In genomic region chr12:113151046-113151445, GRCm38 (mm10) we compare ENCODE assay signal across 10 mouse cellular contexts. TPM values are rescaled to one million over a fixed set of nuclear protein-coding genes. Genes with fewer than 3 reads are reported as not detected.
A peak's percentile ranks its signal among the peaks of the same experiment; 100 is the strongest.
DNase-seq lines count a peak whose midpoint lies in the region; ATAC-seq and TF ChIP-seq lines count a peak whose summit lies in the region.
"Had no signal": no experiment of that assay in that cellular context is flagged by ENCODE, and none has a peak within 500 bp of the region (broad histone marks: within the 10 kb centered on the region; RNA-seq: fewer than 3 reads in every experiment).

No protein-coding gene starts in this region.

- H3K9ac ChIP-seq in hindbrain, embryonic 12.5 days = no peak overlapping the region
- no peak overlapping the region for H3K9ac ChIP-seq in hindbrain, embryonic 14.5 days
- no peak overlapping the region for H3K9ac ChIP-seq in heart, embryonic 13.5 days
- H3K9ac ChIP-seq in limb, embryonic 14.5 days (ENCODE audit: low read depth, low read length, severe bottlenecking) = no peak overlapping the region

- H3K4me3 ChIP-seq in hindbrain, embryonic 12.5 days = no peak overlapping the region
- H3K4me3 ChIP-seq in hindbrain, embryonic 14.5 days (replicated peaks; ENCODE audit: low read length) = no peak overlapping the region
- peak overlapping the region; percentile 82 for H3K4me3 ChIP-seq in E14TG2a.4 (replicated peaks; ENCODE audit: low read length)
- peak overlapping the region; percentile 57 for H3K4me3 ChIP-seq in heart, embryonic 13.5 days
- 0 out of 2 replicates have a peak overlapping the region, but pooled peaks have one; percentile 53 for H3K4me3 ChIP-seq in limb, embryonic 14.5 days (replicated peaks; ENCODE audit: low read length)

- 80% methylated on average over 8 of the region's 8 CpGs for WGBS in hindbrain, embryonic 12.5 days
- WGBS in hindbrain, embryonic 14.5 days = 76% methylated on average over 8 of the region's 8 CpGs
- WGBS in heart, embryonic 13.5 days = 55% methylated on average over 8 of the region's 8 CpGs
- 74% methylated on average over 8 of the region's 8 CpGs for WGBS in limb, embryonic 14.5 days

- H3K36me3 ChIP-seq in hindbrain, embryonic 12.5 days = no peaks in the 10 kb centered on the region
- H3K36me3 ChIP-seq in hindbrain, embryonic 14.5 days (replicated peaks; ENCODE audit: control insufficient read depth, insufficient read depth) = no peaks in the 10 kb centered on the region
- peaks cover 15% of the 10 kb centered on the region for H3K36me3 ChIP-seq in E14TG2a.4 (ENCODE audit: insufficient read depth, low read length)
- H3K36me3 ChIP-seq in heart, embryonic 13.5 days = peaks cover 3% of the 10 kb centered on the region
- no peaks in the 10 kb centered on the region for H3K36me3 ChIP-seq in limb, embryonic 14.5 days (ENCODE audit: control insufficient read depth, insufficient read depth, low read length)
- H3K36me3 ChIP-seq: midbrain, embryonic 12.5 days had no signal

- peaks cover 43% of the 10 kb centered on the region for H3K4me1 ChIP-seq in hindbrain, embryonic 12.5 days
- peaks cover 23% of the 10 kb centered on the region for H3K4me1 ChIP-seq in hindbrain, embryonic 14.5 days (replicated peaks; ENCODE audit: control insufficient read depth, insufficient read depth, low read length)
- peaks cover 97% of the 10 kb centered on the region for H3K4me1 ChIP-seq in E14TG2a.4 (replicated peaks; ENCODE audit: low read depth, low read length)
- H3K4me1 ChIP-seq in heart, embryonic 13.5 days = peaks cover 78% of the 10 kb centered on the region
- H3K4me1 ChIP-seq in limb, embryonic 14.5 days (ENCODE audit: control insufficient read depth, insufficient read depth, low read length) = peaks cover 16% of the 10 kb centered on the region

- H3K27ac ChIP-seq in hindbrain, embryonic 12.5 days = no peak overlapping the region
- H3K27ac ChIP-seq in hindbrain, embryonic 14.5 days = no peak overlapping the region
- H3K27ac ChIP-seq in heart, embryonic 13.5 days (replicated peaks) = no peak overlapping the region
- no peak overlapping the region for H3K27ac ChIP-seq in limb, embryonic 14.5 days (replicated peaks; ENCODE audit: low read depth, low read length)
- H3K27ac ChIP-seq: midbrain, embryonic 12.5 days had no signal

- peaks cover 57% of the 10 kb centered on the region for H3K27me3 ChIP-seq in hindbrain, embryonic 12.5 days
- 0 out of 2 replicates have a peak, but pooled peaks cover 23% of the 10 kb centered on the region for H3K27me3 ChIP-seq in hindbrain, embryonic 14.5 days (ENCODE audit: control insufficient read depth, insufficient read depth, low read length)
- H3K27me3 ChIP-seq in E14TG2a.4 (ENCODE audit: insufficient read depth, low read length) = peaks cover 46% of the 10 kb centered on the region
- no peaks in the 10 kb centered on the region for H3K27me3 ChIP-seq in heart, embryonic 13.5 days (replicated peaks)
- peaks cover 15% of the 10 kb centered on the region; the same call in 1 of the 2 replicates for H3K27me3 ChIP-seq in limb, embryonic 14.5 days (ENCODE audit: control insufficient read depth, insufficient read depth, low read length)

- TF ChIP-seq POLR2A in limb, embryonic 14.5 days (IDR thresholded peaks at IDR 0.05; ENCODE audit: borderline replicate concordance, extremely low read depth, insufficient read depth, insufficient read length) = no peak

- peak overlapping the region; percentile 70 for H3K4me2 ChIP-seq in hindbrain, embryonic 12.5 days (replicated peaks)
- H3K4me2 ChIP-seq in hindbrain, embryonic 14.5 days (replicated peaks) = no peak overlapping the region
- peak overlapping the region; percentile 84 for H3K4me2 ChIP-seq in heart, embryonic 13.5 days
- peak overlapping the region; percentile 89; the same call in 1 of the 2 replicates for H3K4me2 ChIP-seq in limb, embryonic 14.5 days (replicated peaks; ENCODE audit: low read depth, low read length, severe bottlenecking)

- no peak for DNase-seq in hindbrain, embryonic 14.5 days (ENCODE audit: low spot score)
- DNase-seq in limb, embryonic 14.5 days (ENCODE audit: low spot score) = no peak
- no peak for DNase-seq in urinary bladder, adult 2 months (ENCODE audit: low spot score)
- no peak for DNase-seq in right cerebral cortex, adult 2 months (ENCODE audit: low spot score in 2 of 2)
- DNase-seq: cerebellum, postnatal 14 days had no signal

- no peak for TF ChIP-seq CTCF in E14TG2a.4 (conservative IDR thresholded peaks at IDR 0.05; ENCODE audit: low read length)

- no peaks in the 10 kb centered on the region for H3K9me3 ChIP-seq in hindbrain, embryonic 12.5 days (replicated peaks)
- H3K9me3 ChIP-seq in hindbrain, embryonic 14.5 days (ENCODE audit: control insufficient read depth, low read length) = no peaks in the 10 kb centered on the region
- H3K9me3 ChIP-seq in E14TG2a.4 (ENCODE audit: low read length) = no peaks in the 10 kb centered on the region
- no peaks in the 10 kb centered on the region for H3K9me3 ChIP-seq in heart, embryonic 13.5 days
- H3K9me3 ChIP-seq in limb, embryonic 14.5 days (ENCODE audit: control insufficient read depth, low read length) = no peaks in the 10 kb centered on the region
- H3K9me3 ChIP-seq: midbrain, embryonic 12.5 days had no signal

- no peak for ATAC-seq in hindbrain, embryonic 12.5 days (ENCODE audit: low FRiP score)
- ATAC-seq in hindbrain, embryonic 14.5 days (ENCODE audit: low FRiP score) = no peak
- no peak for ATAC-seq in heart, embryonic 13.5 days (ENCODE audit: extremely low read depth, insufficient number of reproducible peaks, low FRiP score, low TSS enrichment)
- no peak for ATAC-seq in limb, embryonic 14.5 days (ENCODE audit: low FRiP score, low read depth)
- ATAC-seq in cerebellum, adult (ENCODE audit: insufficient number of reproducible peaks, low FRiP score, low TSS enrichment) = no peak

RNA-seq across cellular contexts. Expression of gene Crip1, which starts 4.9 kb away (rescaled TPM):
- 84.5 and 90.8 TPM in 2 replicates for polyA plus RNA-seq in hindbrain, embryonic 12.5 days (2016; fragmentation: Nextera tagmentation; extraction: Ambion mirVana)
- polyA plus RNA-seq in hindbrain, embryonic 14.5 days (2014; fragmentation: Nextera tagmentation; extraction: Ambion mirVana) = 30.5 and 34.4 TPM in 2 replicates
- polyA plus RNA-seq in heart, embryonic 13.5 days (2015; fragmentation: Nextera tagmentation; extraction: Ambion mirVana) = 408 and 464 TPM in 2 replicates
- polyA plus RNA-seq in limb, embryonic 14.5 days (2012; rRNA removed) = 387 and 403 TPM in 2 replicates
- polyA plus RNA-seq in limb, embryonic 14.5 days (2014; fragmentation: Nextera tagmentation; extraction: Ambion mirVana) = 344 and 469 TPM in 2 replicates
- polyA plus RNA-seq in urinary bladder, adult 2 months (2012; rRNA removed) = 805 and 1,244 TPM in 2 replicates

RNA-seq across cellular contexts. Expression of gene Tedc1, which starts 5.2 kb away (rescaled TPM):
- 34.1 and 38.5 TPM in 2 replicates for polyA plus RNA-seq in hindbrain, embryonic 12.5 days (2016; fragmentation: Nextera tagmentation; extraction: Ambion mirVana)
- polyA plus RNA-seq in hindbrain, embryonic 14.5 days (2014; fragmentation: Nextera tagmentation; extraction: Ambion mirVana) = 10.2 and 14.4 TPM in 2 replicates
- 20.6 and 21.8 TPM in 2 replicates for polyA plus RNA-seq in heart, embryonic 13.5 days (2015; fragmentation: Nextera tagmentation; extraction: Ambion mirVana)
- 30.8 and 36.8 TPM in 2 replicates for polyA plus RNA-seq in limb, embryonic 14.5 days (2012; rRNA removed)
- polyA plus RNA-seq in limb, embryonic 14.5 days (2014; fragmentation: Nextera tagmentation; extraction: Ambion mirVana) = 19.5 and 22.6 TPM in 2 replicates
- 1.3 TPM in 2 replicates for polyA plus RNA-seq in urinary bladder, adult 2 months (2012; rRNA removed)

RNA-seq across cellular contexts. Expression of gene Crip2, which starts 11.0 kb away (rescaled TPM):
- polyA plus RNA-seq in hindbrain, embryonic 12.5 days (2016; fragmentation: Nextera tagmentation; extraction: Ambion mirVana) = 217 and 245 TPM in 2 replicates
- polyA plus RNA-seq in hindbrain, embryonic 14.5 days (2014; fragmentation: Nextera tagmentation; extraction: Ambion mirVana) = 280 and 288 TPM in 2 replicates
- polyA plus RNA-seq in heart, embryonic 13.5 days (2015; fragmentation: Nextera tagmentation; extraction: Ambion mirVana) = 1,302 and 1,499 TPM in 2 replicates
- 91.4 and 102 TPM in 2 replicates for polyA plus RNA-seq in limb, embryonic 14.5 days (2012; rRNA removed)
- 89.9 and 99.1 TPM in 2 replicates for polyA plus RNA-seq in limb, embryonic 14.5 days (2014; fragmentation: Nextera tagmentation; extraction: Ambion mirVana)
- 303 and 339 TPM in 2 replicates for polyA plus RNA-seq in urinary bladder, adult 2 months (2012; rRNA removed)

RNA-seq across cellular contexts. Expression of gene Tmem121, which starts 34.7 kb away (rescaled TPM):
- polyA plus RNA-seq in hindbrain, embryonic 12.5 days (2016; fragmentation: Nextera tagmentation; extraction: Ambion mirVana) = 22.9 and 23.2 TPM in 2 replicates
- polyA plus RNA-seq in hindbrain, embryonic 14.5 days (2014; fragmentation: Nextera tagmentation; extraction: Ambion mirVana) = 28.0 and 33.4 TPM in 2 replicates
- 2.8 and 3.1 TPM in 2 replicates for polyA plus RNA-seq in heart, embryonic 13.5 days (2015; fragmentation: Nextera tagmentation; extraction: Ambion mirVana)
- polyA plus RNA-seq in limb, embryonic 14.5 days (2012; rRNA removed) = 29.6 and 43.4 TPM in 2 replicates
- 10.1 and 12.3 TPM in 2 replicates for polyA plus RNA-seq in limb, embryonic 14.5 days (2014; fragmentation: Nextera tagmentation; extraction: Ambion mirVana)
- 0.69 and 0.98 TPM in 2 replicates for polyA plus RNA-seq in urinary bladder, adult 2 months (2012; rRNA removed)

RNA-seq across cellular contexts. Expression of gene Mta1, which starts 53.0 kb away (rescaled TPM):
- 16.9 and 18.9 TPM in 2 replicates for polyA plus RNA-seq in hindbrain, embryonic 12.5 days (2016; fragmentation: Nextera tagmentation; extraction: Ambion mirVana)
- polyA plus RNA-seq in hindbrain, embryonic 14.5 days (2014; fragmentation: Nextera tagmentation; extraction: Ambion mirVana) = 17.8 and 19.3 TPM in 2 replicates
- polyA plus RNA-seq in heart, embryonic 13.5 days (2015; fragmentation: Nextera tagmentation; extraction: Ambion mirVana) = 11.2 and 11.9 TPM in 2 replicates
- 126 and 161 TPM in 2 replicates for polyA plus RNA-seq in limb, embryonic 14.5 days (2012; rRNA removed)
- 21.1 and 25.0 TPM in 2 replicates for polyA plus RNA-seq in limb, embryonic 14.5 days (2014; fragmentation: Nextera tagmentation; extraction: Ambion mirVana)
- polyA plus RNA-seq in urinary bladder, adult 2 months (2012; rRNA removed) = 43.1 and 55.5 TPM in 2 replicates

Comparison
In these comparisons a context has a peak if more than half of its experiments do, and no peak if none do; other contexts are left out.
1. H3K4me3 ChIP-seq: peak in E14TG2a.4 (single experiment), heart, embryonic 13.5 days (single experiment) and limb, embryonic 14.5 days (single experiment); none in hindbrain, embryonic 12.5 days (single experiment) and hindbrain, embryonic 14.5 days (single experiment).